Mouse (Mus musculus) heart, embryonic 11.5 days (tissue): ENCODE data around the gene Tpm4. TPM values are rescaled to one million over a fixed set of nuclear protein-coding genes. Genes with fewer than 3 reads are reported as not detected.

Experiments
- ATAC-seq: fragments of 200-750 bp; cut with Nextera tagmentation; replicated peaks from 2 replicates; pipeline ENCODE4 v1.8.0; 2017; ENCODE audit warnings: moderate library complexity; ENCODE audit not compliant: insufficient number of reproducible peaks, low FRiP score, low TSS enrichment
- H3K27ac ChIP-seq: fragments of 300-500 bp; sonication (generic); 2 replicates; pipeline ENCODE4 v1.5.1; 2014; ENCODE audit warnings: mild to moderate bottlenecking, low read depth, low read length
- H3K27me3 ChIP-seq: fragments of 300-500 bp; sonication (generic); 2 replicates; pipeline ENCODE4 v1.6.1; 2014; ENCODE audit warnings: mild to moderate bottlenecking, low read length, mixed read lengths; ENCODE audit not compliant: control insufficient read depth, insufficient read depth
- H3K36me3 ChIP-seq: fragments of 300-500 bp; sonication (generic); 2 replicates; pipeline ENCODE4 v1.6.1; 2014; ENCODE audit warnings: mild to moderate bottlenecking, low read length, moderate library complexity, mixed read lengths; ENCODE audit not compliant: control insufficient read depth, insufficient read depth
- H3K4me1 ChIP-seq: fragments of 300-500 bp; sonication (generic); 2 replicates; pipeline ENCODE4 v1.6.1; 2014; ENCODE audit warnings: low read length; ENCODE audit not compliant: control insufficient read depth, insufficient read depth
- H3K4me2 ChIP-seq: fragments of 300-500 bp; sonication (generic); 2 replicates; pipeline ENCODE4 v1.6.1; 2014; ENCODE audit warnings: mild to moderate bottlenecking, moderate library complexity
- H3K4me3 ChIP-seq: fragments of 300-500 bp; sonication (generic); 2 replicates; pipeline ENCODE4 v1.5.1; 2014; ENCODE audit warnings: low read depth, low read length
- H3K9ac ChIP-seq: fragments of 300-500 bp; sonication (generic); 2 replicates; pipeline ENCODE4 v1.6.1; 2014; ENCODE audit warnings: mild to moderate bottlenecking, low read depth, low read length, moderate library complexity
- H3K9me3 ChIP-seq: fragments of 300-500 bp; sonication (generic); replicated peaks from 2 replicates; pipeline ENCODE4 v1.6.1; 2016; ENCODE audit warnings: low read length; ENCODE audit not compliant: control insufficient read depth
- WGBS: fragments of 180-500 bp; shearing (Covaris S2); extraction: QIAGEN DNeasy Blood & Tissue Kit; methylation state at CpG from one replicate; pipeline ENCODE4 v1.1.7; 2014; ENCODE audit not compliant: insufficient replicate concordance; 5-methylcytosine and 5-hydroxymethylcytosine counted together
- polyA plus RNA-seq: library from polyadenylated mRNA; unstranded; fragments of >200 nt; fragmentation: Nextera tagmentation; extraction: Ambion mirVana; gene quantifications from 2 replicates; pipeline ENCODE4 v1.2.1, GENCODE M21; 2014

Tpm4 gene
- polyA plus RNA-seq, 1 experiment from 2014 or later = 405 TPM

DNA sequence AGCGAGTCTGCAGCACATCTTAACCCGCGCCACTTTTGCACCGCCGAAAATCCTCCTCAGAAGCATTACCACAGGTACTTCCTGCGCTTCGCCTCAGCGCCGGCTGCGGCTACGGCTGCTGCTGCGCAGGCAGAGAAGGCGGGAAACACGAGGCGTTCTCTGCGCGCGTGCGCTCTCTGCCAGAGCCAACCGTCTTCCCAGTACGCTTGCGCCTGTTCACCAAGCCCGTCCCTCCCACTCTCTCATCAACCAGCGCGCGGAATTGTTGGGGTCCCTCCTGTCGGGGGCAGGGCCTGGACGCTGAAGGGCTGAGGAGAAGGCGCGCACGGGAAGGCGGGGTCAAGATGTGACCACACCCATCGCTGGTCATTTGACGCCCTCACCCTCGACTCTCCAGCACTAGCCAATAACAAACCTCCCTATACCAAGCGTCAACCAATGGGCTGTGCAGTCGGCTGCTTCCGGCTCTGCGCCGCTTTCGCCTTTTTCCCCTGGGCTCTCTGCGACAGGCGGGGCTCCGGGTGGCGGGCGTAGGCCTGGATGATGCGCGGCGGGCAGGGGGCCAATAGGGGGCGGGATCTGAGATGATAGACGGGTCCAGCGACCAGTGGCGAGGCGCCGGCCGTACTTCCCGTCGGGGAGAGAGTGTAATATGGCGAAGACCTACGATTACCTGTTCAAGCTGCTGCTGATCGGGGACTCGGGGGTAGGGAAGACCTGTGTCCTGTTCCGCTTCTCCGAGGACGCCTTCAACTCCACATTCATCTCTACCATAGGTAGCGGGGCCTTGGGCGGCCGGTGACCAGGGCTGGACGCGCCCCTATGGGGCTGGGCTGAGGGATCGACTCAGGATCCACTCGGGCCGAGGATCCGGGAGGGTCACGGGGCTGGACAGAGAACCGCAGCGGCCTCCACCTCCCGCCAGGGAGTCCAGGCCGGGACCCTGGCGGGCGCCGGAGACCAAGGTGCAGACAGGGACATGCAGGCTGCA, 26.2 kb downstream of the Tpm4 start, which contains the start of gene Rab8a:
Gene Rab8a (plus strand): TSS at position 494 of the 991 bp plus-strand sequence.
- Histone ChIP-seq H3K36me3 (no peaks in the 10 kb centered on the region; the same call in 1 of the 2 replicates), H3K4me1 (peaks cover 12% of the 10 kb centered on the region), H3K27ac (peak within 1 kb of the TSS; percentile 86), H3K9ac (peak within 1 kb of the TSS; percentile 81), H3K9me3 (no peaks in the 10 kb centered on the region), H3K4me3 (peak within 1 kb of the TSS; percentile 76), H3K27me3 (no peaks in the 10 kb centered on the region), H3K4me2 (peak within 1 kb of the TSS; percentile 91)
- WGBS = under 1% methylated on average over 82 of the region's 82 CpGs
- peak; percentile 99 for ATAC-seq

DNA sequence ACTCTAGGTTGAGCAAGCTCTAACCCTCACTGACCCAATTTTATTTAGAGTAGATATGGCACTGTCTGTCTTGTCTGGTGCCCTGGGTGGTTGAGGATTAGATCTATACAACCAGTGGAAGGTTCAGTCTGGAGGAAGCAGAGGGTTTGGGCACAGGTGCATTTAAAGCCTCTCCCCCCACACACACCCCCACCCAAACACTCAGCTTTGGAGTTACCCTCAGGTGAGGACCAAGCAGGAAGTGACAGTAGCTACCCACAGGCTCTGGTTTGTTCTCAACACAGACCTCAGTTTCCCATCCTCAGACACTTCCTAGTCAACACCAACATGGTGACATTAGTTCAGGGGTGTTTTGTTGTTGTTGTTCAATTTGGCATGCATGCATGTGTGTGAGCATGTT, 28.0 kb downstream of the Tpm4 start:
- H3K9ac ChIP-seq = no peak overlapping the region
- H3K27me3 ChIP-seq = no peaks in the 10 kb centered on the region
- H3K9me3 ChIP-seq = no peaks in the 10 kb centered on the region
- ATAC-seq = no peak
- H3K4me2 ChIP-seq = no peak overlapping the region
- H3K4me3 ChIP-seq = no peak overlapping the region
- no peak overlapping the region for H3K27ac ChIP-seq
- peaks cover 12% of the 10 kb centered on the region for H3K4me1 ChIP-seq
- no peaks in the 10 kb centered on the region; the same call in none of the 2 replicates for H3K36me3 ChIP-seq

DNA sequence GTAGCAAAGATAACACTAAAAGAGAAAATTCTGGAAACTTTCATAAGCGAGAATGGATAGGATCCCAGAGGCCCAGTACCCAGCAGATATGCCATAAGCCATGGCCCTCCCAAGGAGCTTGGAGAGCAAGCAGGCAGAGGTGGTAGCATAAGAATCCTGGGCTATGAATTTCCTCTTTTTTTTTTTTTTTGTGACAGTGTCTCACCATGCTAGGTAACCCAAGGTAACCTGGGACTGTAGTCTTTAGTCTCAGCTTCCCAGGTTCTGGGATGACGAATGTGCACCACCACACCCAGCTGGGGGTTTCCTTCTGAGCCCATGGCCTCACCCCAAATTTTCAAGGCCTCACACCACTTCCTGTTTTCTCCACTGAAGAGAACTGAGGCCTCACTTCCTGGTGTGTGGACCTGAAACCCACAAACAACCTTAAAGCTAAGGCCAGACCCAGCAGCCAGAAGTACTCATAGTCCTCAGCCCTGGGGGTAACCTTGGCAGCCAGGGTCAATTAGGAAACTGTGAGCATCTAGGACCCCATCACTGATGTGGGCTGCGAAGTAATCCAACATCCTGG, 34.4 kb downstream of the Tpm4 start:
- Histone ChIP-seq H3K4me3 (no peak overlapping the region), H3K36me3 (peaks cover 39% of the 10 kb centered on the region), H3K4me1 (no peaks in the 10 kb centered on the region)

DNA sequence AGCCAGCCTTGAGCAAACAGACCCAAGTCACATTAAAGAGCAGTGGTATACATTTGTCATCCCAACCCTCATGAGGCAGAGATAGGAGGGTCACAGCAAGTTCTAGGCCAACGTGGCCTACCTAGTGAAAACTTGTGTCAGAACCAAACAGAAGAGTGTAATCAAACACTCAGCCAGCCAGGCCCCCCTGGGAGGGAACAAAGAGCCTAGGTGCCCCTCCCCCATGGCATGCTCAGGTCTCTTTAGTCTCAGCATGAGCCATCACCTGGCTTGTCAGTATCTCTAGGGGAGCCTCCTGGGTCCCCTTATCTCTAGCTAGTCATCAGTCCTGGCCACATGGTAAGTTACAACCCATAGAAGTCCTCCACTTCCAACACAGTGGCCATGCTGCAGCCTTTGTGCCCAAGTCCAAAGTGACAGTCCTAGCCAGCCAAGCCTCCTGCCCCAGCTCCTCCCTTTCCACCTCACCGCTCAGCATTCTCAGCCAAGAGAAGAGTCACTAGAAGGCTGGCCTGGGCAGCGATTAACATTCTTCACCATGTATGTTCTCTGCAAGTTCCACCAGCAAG, 35.0 kb downstream of the Tpm4 start:
- no peak overlapping the region for H3K27ac ChIP-seq
- H3K36me3 ChIP-seq = peaks cover 40% of the 10 kb centered on the region
- no peak for ATAC-seq
- no peak overlapping the region for H3K4me2 ChIP-seq
- no peaks in the 10 kb centered on the region for H3K9me3 ChIP-seq
- no peaks in the 10 kb centered on the region for H3K27me3 ChIP-seq
- H3K4me1 ChIP-seq = no peaks in the 10 kb centered on the region
- H3K4me3 ChIP-seq = no peak overlapping the region
- 69% methylated on average over 3 of the region's 3 CpGs for WGBS
- H3K9ac ChIP-seq = no peak overlapping the region

More for the DNA sequence above, 34.4 kb downstream of the Tpm4 start:
- no peaks in the 10 kb centered on the region for H3K27me3 ChIP-seq
- no peak for ATAC-seq
- no peak overlapping the region for H3K9ac ChIP-seq
- H3K9me3 ChIP-seq = no peaks in the 10 kb centered on the region
- H3K27ac ChIP-seq = no peak overlapping the region
- H3K4me2 ChIP-seq = no peak overlapping the region
- WGBS = 84% methylated on average over 3 of the region's 3 CpGs

DNA sequence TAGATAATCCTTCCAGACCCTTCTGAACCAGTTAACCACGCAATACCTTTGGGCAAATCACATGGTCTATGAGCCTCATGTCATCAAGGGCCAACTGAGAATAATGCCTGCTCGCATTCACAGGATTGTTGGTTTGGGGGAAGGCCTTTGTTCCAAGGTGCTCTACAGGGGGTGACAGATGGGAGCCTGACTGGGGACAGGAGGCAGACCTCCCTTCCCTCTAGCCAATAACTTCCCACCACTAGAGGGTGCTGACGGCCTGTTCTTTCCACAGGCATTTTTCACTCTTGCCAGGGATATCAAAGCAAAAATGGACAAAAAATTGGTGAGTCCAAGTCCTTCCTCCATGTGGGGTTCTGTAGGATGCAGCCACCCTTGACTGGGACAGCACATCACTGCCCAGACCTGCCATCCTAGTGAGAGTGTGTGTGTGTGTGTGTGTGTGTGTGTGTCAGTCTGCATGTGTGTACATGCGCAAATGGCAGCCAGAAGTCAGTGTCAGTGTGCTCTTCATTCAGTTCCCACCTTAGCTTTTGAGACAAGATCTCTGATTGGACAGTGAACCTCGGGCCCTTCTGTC, 42.7 kb downstream of the Tpm4 start:
- H3K4me3 ChIP-seq = no peak overlapping the region

DNA sequence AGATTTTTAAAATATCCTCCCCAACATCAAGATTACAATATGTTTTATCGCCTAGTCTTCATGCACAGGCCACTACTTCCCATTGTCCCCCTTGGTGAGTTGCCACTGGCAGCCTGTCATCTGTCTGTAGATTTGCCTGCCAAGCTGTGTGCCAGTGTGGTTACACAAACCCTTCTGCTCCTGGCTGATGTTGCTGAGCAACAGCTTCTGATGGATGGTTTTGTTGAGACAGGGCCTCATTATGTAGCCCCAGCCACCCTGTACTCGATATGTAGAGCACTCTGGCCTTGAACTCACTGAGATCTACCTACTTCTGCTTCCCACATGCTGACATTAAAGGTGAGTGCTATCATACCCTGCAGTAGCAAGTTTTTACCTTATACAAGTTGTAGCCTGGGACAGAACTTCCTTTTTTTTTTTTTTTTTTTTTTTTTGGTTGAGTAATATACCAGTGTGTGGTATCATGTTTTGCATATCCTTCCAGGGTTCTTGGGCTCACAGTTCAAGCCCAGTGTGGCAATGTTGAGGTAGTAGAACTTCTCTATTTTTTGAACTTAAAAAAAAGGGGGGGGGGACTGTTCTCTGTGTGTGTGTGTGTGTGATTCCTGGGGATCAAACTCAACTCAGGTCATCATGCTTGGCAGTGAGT, 48.9 kb downstream of the Tpm4 start:
- H3K4me1 ChIP-seq = no peaks in the 10 kb centered on the region
- ATAC-seq = no peak
- no peaks in the 10 kb centered on the region for H3K9me3 ChIP-seq
- no peak overlapping the region for H3K4me2 ChIP-seq
- peaks cover 2% of the 10 kb centered on the region; the same call in 1 of the 2 replicates for H3K36me3 ChIP-seq
- no peaks in the 10 kb centered on the region for H3K27me3 ChIP-seq
- H3K27ac ChIP-seq = no peak overlapping the region
- 83% methylated on average over 2 of the region's 2 CpGs for WGBS
- H3K9ac ChIP-seq = no peak overlapping the region
- H3K4me3 ChIP-seq = no peak overlapping the region

More for the DNA sequence above, 42.7 kb downstream of the Tpm4 start:
- H3K36me3 ChIP-seq = peaks cover 32% of the 10 kb centered on the region
- H3K27me3 ChIP-seq = no peaks in the 10 kb centered on the region
- no peak overlapping the region for H3K27ac ChIP-seq
- 64% methylated on average over 5 of the region's 5 CpGs for WGBS
- ATAC-seq = peak; percentile 41; the same call in 1 of the 2 replicates
- no peaks in the 10 kb centered on the region for H3K9me3 ChIP-seq
- no peaks in the 10 kb centered on the region for H3K4me1 ChIP-seq
- H3K4me2 ChIP-seq = no peak overlapping the region
- H3K9ac ChIP-seq = no peak overlapping the region

DNA sequence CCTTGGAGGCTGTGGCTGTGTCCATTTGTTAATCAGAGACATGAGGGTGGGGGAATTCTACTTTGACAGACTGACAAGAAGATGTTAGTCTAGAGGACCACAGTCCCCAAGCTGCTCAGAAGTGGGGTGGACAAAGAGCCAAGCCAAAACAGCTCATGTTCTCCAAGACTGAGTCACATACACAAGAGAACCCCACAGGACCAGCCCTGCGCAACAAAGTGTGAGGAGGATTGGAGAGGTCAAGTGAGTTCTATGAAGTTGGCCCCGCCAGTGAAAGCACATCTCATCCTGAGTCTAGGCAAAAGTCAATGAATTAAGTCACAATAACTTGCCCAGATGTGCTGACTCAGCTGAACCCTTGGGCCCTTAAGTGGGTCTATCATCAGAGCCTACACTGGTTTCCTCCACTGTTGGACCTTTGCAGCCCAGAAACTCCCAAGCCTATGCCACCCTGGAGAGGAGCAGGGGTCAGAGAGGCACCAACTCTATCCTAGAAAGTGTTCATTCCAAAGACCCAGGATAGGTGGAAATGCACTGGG, 53.1 kb downstream of the Tpm4 start:
- no peaks in the 10 kb centered on the region for H3K36me3 ChIP-seq
- no peaks in the 10 kb centered on the region for H3K4me1 ChIP-seq
- ATAC-seq = no peak
- no peak overlapping the region for H3K4me3 ChIP-seq
- H3K9me3 ChIP-seq = no peaks in the 10 kb centered on the region
- H3K27ac ChIP-seq = no peak overlapping the region
- no peaks in the 10 kb centered on the region for H3K27me3 ChIP-seq
- H3K4me2 ChIP-seq = no peak overlapping the region
- no peak overlapping the region for H3K9ac ChIP-seq
- WGBS = 87% methylated on average over 2 of the region's 2 CpGs
